Mouse (Mus musculus) kidney, postnatal 0 days (tissue): ENCODE data around the gene Ppp6r3. TPM values are rescaled to one million over a fixed set of nuclear protein-coding genes. Genes with fewer than 3 reads are reported as not detected.
"Not testable (repeated sequence)": the region's sequence is repeated elsewhere in the genome, so short reads cannot be mapped to it uniquely, and the experiment has no call there.

Experiments
- ATAC-seq: fragments of 200-750 bp; cut with Nextera tagmentation; replicated peaks from 2 replicates; pipeline ENCODE4 v1.8.0; 2017; ENCODE audit warnings: low read depth, moderate number of reproducible peaks, moderate TSS enrichment, moderate library complexity; ENCODE audit not compliant: low FRiP score
- DNase-seq: peaks from one replicate; pipeline ENCODE4 v3.0.0-alpha.2; 2016; ENCODE audit warnings: low spot score
- H3K27ac ChIP-seq: fragments of 300-500 bp; sonication (generic); 2 replicates; pipeline ENCODE4 v1.5.1; 2014; ENCODE audit warnings: mild to moderate bottlenecking
- H3K27me3 ChIP-seq: fragments of 300-500 bp; sonication (generic); 2 replicates; pipeline ENCODE4 v1.6.1; 2014; ENCODE audit warnings: low read length, mixed read lengths; ENCODE audit not compliant: insufficient read depth
- H3K36me3 ChIP-seq: fragments of 300-500 bp; sonication (generic); 2 replicates; pipeline ENCODE4 v1.6.1; 2014; ENCODE audit warnings: low read length, mixed read lengths; ENCODE audit not compliant: insufficient read depth
- H3K4me1 ChIP-seq: fragments of 300-500 bp; sonication (generic); replicated peaks from 2 replicates; pipeline ENCODE4 v1.6.1; 2014; ENCODE audit warnings: antibody characterized with exemption, low read length, mixed read lengths; ENCODE audit not compliant: insufficient read depth
- H3K4me2 ChIP-seq: fragments of 300-500 bp; sonication (generic); 2 replicates; pipeline ENCODE4 v1.6.1; 2014; ENCODE audit warnings: mild to moderate bottlenecking, low read length, moderate library complexity, mixed read lengths
- H3K4me3 ChIP-seq: fragments of 300-500 bp; sonication (generic); replicated peaks from 2 replicates; pipeline ENCODE4 v1.5.1; 2014; ENCODE audit warnings: low read depth, low read length
- H3K9ac ChIP-seq: fragments of 300-500 bp; sonication (generic); 2 replicates; pipeline ENCODE4 v1.6.1; 2014; ENCODE audit warnings: low read depth, low read length
- H3K9me3 ChIP-seq: fragments of 300-500 bp; sonication (generic); replicated peaks from 2 replicates; pipeline ENCODE4 v1.6.1; 2016; ENCODE audit warnings: low read length, inconsistent platforms, mixed read lengths
- CTCF ChIP-seq: IDR thresholded peaks from 2 replicates; pipeline ENCODE4 v1.5.1; 2016; ENCODE audit warnings: antibody characterized with exemption, low read depth, mild to moderate bottlenecking, moderate library complexity
- WGBS: fragments of 180-500 bp; shearing (Covaris S2); extraction: QIAGEN DNeasy Blood & Tissue Kit; methylation state at CpG from one replicate; pipeline ENCODE4 v1.1.7; 2014; 5-methylcytosine and 5-hydroxymethylcytosine counted together
- polyA plus RNA-seq: library from polyadenylated mRNA; unstranded; fragments of >200 nt; fragmentation: Nextera tagmentation; extraction: Ambion mirVana; gene quantifications from 2 replicates; pipeline ENCODE4 v1.2.1, GENCODE M21; 2015

Gene Ppp6r3
- polyA plus RNA-seq, 1 experiment from 2014 or later, result 37.9 TPM

DNA sequence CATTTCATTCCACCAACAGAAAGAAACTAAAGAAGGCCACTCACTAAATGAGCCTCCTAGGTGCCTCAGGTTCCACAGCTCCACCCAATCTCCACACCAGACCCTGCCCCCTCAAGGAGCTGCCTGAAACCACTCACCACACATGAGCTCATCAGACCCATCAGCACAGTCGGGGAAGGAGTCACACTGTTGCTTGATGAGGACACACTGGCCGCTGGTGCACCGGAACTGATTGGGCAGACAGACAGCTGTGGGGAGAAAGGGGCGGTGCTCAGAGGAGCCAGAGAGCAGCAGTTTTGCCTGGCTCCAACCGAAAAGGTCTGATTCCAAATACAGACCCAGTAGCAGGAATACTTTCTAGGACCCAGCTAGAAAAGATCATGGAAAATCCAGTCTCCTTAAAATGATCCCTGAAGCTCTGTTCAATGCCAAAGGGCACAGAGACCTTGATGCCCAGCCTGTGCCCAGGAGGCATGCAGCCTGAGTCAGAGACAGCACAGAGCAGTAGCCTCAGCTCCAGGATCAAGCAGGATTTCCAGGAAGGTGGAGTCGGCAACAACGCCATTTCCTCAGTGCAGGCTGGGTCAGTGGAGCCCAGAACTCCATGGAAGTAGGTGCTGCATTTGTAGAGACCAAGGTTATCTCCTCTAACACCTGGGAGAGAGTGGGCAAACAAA is 18.0 kb upstream of the Ppp6r3 start:
- Histone ChIP-seq H3K9ac (no peak overlapping the region), H3K27ac (no peak overlapping the region), H3K4me3 (no peak overlapping the region), H3K4me2 (no peak overlapping the region), H3K9me3 (no peaks in the 10 kb centered on the region), H3K36me3 (peaks cover 77% of the 10 kb centered on the region), H3K27me3 (no peaks in the 10 kb centered on the region), H3K4me1 (no peaks in the 10 kb centered on the region)
- no peak for TF ChIP-seq CTCF
- WGBS, result 83% methylated on average over 7 of the region's 7 CpGs
- no peak for DNase-seq
- ATAC-seq, result no peak

- TF ChIP-seq CTCF, result no peak
- Histone ChIP-seq H3K4me2 (no peak overlapping the region), H3K9me3 (no peaks in the 10 kb centered on the region), H3K27ac (no peak overlapping the region), H3K27me3 (no peaks in the 10 kb centered on the region), H3K9ac (no peak overlapping the region), H3K4me3 (no peak overlapping the region), H3K4me1 (no peaks in the 10 kb centered on the region), H3K36me3 (peaks cover 76% of the 10 kb centered on the region)
- ATAC-seq, result no peak
- no peak for DNase-seq
- WGBS, result 91% methylated on average over 4 of the region's 4 CpGs
Measured at GRCm38 (mm10) chr19:3589968-3590367, 14.4 kb upstream of the Ppp6r3 start.

DNA sequence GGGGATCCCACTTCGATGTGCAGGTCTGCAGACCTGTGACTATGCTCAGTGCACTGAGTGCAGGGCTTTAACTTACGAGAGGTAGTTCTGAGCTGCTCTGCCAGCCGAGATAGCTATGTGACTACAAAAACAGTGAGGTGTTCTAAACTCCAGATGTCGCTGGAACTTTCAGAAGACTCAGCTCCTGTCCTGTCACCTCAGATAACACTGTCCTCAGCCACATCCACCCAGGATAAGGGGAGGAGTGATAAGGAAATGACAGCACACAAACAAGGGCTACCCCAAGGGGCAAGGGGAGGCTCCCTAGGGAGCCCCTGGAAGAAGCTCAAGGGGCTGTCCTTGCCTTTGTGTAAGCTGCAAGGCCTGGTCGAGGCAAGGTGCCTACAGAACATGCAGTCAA is 14.0 kb upstream of the Ppp6r3 start:
- Histone ChIP-seq H3K4me1 (no peaks in the 10 kb centered on the region), H3K9me3 (no peaks in the 10 kb centered on the region), H3K4me2 (no peak overlapping the region), H3K4me3 (no peak overlapping the region), H3K9ac (no peak overlapping the region), H3K27me3 (no peaks in the 10 kb centered on the region), H3K27ac (no peak overlapping the region), H3K36me3 (peaks cover 74% of the 10 kb centered on the region)
- TF ChIP-seq CTCF, result no peak
- DNase-seq (no peak), ATAC-seq (no peak)
- 89% methylated on average over 5 of the region's 5 CpGs for WGBS

GRCm38 (mm10) chr19:3587729-3588128 is 12.2 kb upstream of the Ppp6r3 start:
- not testable (repeated sequence) for H3K4me3 ChIP-seq, H3K9ac ChIP-seq, H3K4me1 ChIP-seq, H3K27me3 ChIP-seq, DNase-seq, H3K27ac ChIP-seq, H3K4me2 ChIP-seq, H3K9me3 ChIP-seq, ATAC-seq
- TF ChIP-seq CTCF, result peak; percentile 57
- peaks cover 70% of the 10 kb centered on the region for H3K36me3 ChIP-seq
- 92% methylated on average over 5 of the region's 5 CpGs for WGBS

GRCm38 (mm10) chr19:3586540-3586939 is 11.0 kb upstream of the Ppp6r3 start:
- H3K27ac ChIP-seq, result no peak overlapping the region
- ATAC-seq (no peak; the same call in 1 of the 2 replicates), DNase-seq (peak; percentile 53)
- no peak overlapping the region for H3K9ac ChIP-seq
- H3K27me3 ChIP-seq, result no peaks in the 10 kb centered on the region
- no peak overlapping the region for H3K4me3 ChIP-seq
- peak; percentile 76 for TF ChIP-seq CTCF
- no peaks in the 10 kb centered on the region for H3K4me1 ChIP-seq
- WGBS, result 17% methylated on average over 1 of the region's 1 CpGs
- H3K4me2 ChIP-seq, result no peak overlapping the region
- H3K9me3 ChIP-seq, result no peaks in the 10 kb centered on the region
- peaks cover 59% of the 10 kb centered on the region for H3K36me3 ChIP-seq

- Histone ChIP-seq H3K4me2 (no peak overlapping the region), H3K36me3 (peaks cover 54% of the 10 kb centered on the region), H3K9ac (no peak overlapping the region), H3K4me3 (no peak overlapping the region), H3K27ac (no peak overlapping the region), H3K4me1 (no peaks in the 10 kb centered on the region), H3K27me3 (no peaks in the 10 kb centered on the region), H3K9me3 (no peaks in the 10 kb centered on the region)
- no peak for TF ChIP-seq CTCF
- 96% methylated on average over 9 of the region's 9 CpGs for WGBS
- no peak for ATAC-seq
- DNase-seq, result no peak
Measured at GRCm38 (mm10) chr19:3586026-3586425, 10.5 kb upstream of the Ppp6r3 start.

GRCm38 (mm10) chr19:3581326-3581725 is 5.8 kb upstream of the Ppp6r3 start:
- DNase-seq, result peak; percentile 62
- Histone ChIP-seq H3K9ac (no peak overlapping the region), H3K27ac (no peak overlapping the region), H3K4me1 (no peaks in the 10 kb centered on the region), H3K4me2 (no peak overlapping the region), H3K4me3 (no peak overlapping the region), H3K27me3 (no peaks in the 10 kb centered on the region), H3K36me3 (peaks cover 23% of the 10 kb centered on the region; the same call in 1 of the 2 replicates), H3K9me3 (no peaks in the 10 kb centered on the region)
- no peak for ATAC-seq
- WGBS, result 34% methylated on average over 7 of the region's 7 CpGs
- peak; percentile 73 for TF ChIP-seq CTCF
